Mouse (Mus musculus): ENCODE results near the gene Vapa.

GRCm38 (mm10) chr17:65625563-65625962 is 12.2 kb upstream of the Vapa start:
- TF ChIP-seq POLR2A (IDR thresholded peaks at IDR 0.05; ENCODE audit: borderline replicate concordance, extremely low read depth, low read depth, low read length) (no peak), CTCF (IDR thresholded peaks at IDR 0.05; ENCODE audit: insufficient read depth, low read length) (no peak)

Measured in lung, adult 2 months (tissue).